Mouse (Mus musculus): ENCODE results near the gene Cep57l1. TPM values are rescaled to one million over a fixed set of nuclear protein-coding genes. Genes with fewer than 3 reads are reported as not detected.
"Not testable (repeated sequence)": the region's sequence is repeated elsewhere in the genome, so short reads cannot be mapped to it uniquely, and the experiment has no call there.

Cep57l1 gene
- total RNA-seq (2017) = 52.3 and 55.1 TPM in 2 replicates

DNA sequence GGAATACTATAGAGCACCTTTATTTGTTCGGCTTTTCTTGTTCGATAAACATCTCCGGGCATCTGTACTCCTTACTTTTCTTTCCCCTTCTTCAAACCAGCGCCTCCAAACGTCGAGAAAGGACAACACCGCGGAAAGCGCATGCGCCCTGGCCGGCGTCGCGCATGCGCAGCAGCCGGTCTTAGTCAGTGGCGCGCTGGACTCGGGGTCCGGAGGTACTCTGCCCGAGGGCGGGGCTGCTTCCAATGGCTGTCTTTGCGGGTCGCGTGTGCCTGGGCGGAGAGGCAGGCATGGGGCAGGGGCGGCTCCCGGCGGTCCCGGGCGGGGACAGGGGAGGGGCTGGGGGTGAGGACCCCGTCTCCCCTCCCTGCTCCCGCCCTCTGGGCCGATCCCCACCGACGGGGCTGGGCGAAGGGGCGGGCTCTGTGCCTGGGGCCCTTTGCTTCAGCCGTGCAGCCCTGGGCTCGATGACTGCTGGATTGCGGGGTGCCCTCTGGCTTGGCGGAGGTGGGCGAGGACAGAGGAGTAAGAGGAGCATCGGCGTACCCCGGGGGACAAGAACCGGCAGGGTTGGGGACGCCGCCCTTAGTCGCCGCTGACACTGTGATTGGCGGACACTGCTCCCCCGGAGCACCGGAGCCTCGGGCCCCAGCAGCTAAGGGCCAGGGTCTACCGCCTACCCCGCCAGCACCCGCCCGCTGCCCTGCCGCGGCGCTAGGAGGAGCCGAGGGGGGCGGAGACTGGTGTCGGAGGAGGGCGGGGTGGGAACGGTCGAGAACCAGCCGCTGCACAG lies at the start of gene Cep57l1, which contains the start of gene Sesn1:
TSS of gene Cep57l1 (minus strand) at position 101 of the 793 bp plus-strand sequence.
TSS of gene Sesn1 (plus strand) at position 165 of the 793 bp plus-strand sequence.
- peak; percentile 73 for ATAC-seq (replicated peaks; ENCODE audit: low read depth, poor library complexity, severe bottlenecking)

DNA sequence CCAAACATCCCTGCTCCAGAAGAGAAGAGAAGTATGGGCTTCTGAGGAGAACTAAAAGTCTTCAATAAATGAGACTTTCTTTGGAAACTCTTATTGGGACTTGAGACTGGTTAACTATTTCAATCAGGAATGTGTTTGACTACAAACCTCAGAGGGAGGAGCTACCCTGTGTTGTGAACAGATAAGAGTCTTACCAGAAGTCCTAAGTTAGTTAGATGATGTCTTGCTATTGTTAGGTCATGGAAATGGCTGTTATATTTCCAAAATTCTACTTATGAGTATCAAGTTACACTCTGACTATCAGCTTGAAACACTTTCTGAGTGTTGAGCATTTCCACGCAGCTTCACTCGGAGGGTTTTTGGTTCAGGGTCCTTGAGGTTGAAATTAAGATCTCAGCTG lies 39.0 kb upstream of the Cep57l1 start:
- ATAC-seq (replicated peaks; ENCODE audit: low read depth, poor library complexity, severe bottlenecking) = peak; percentile 68

GRCm38 (mm10) chr10:41847737-41848136 lies 38.1 kb upstream of the Cep57l1 start:
- no peak for ATAC-seq (replicated peaks; ENCODE audit: low read depth, poor library complexity, severe bottlenecking)

DNA sequence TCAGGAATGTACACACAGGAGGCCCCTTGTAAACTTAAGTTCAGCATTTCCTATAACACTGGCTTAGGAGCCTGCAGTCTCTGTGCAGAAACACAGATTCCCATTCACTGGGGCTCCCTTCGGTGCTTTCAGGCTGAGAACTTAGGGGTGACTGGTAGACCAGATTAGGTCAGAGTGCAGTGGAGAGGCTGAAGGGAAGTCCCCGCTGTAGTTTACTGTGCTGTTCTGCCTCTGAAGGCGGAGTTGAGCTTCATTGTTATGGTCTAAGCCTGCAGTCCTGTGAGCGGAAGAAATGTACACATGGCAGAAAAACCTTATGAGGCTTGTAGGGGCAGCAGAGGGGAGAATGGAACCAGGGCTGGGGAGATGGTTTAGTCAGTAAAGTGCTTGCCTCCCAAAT lies 29.2 kb upstream of the Cep57l1 start:
- ATAC-seq (replicated peaks; ENCODE audit: low read depth, poor library complexity, severe bottlenecking) = no peak

DNA sequence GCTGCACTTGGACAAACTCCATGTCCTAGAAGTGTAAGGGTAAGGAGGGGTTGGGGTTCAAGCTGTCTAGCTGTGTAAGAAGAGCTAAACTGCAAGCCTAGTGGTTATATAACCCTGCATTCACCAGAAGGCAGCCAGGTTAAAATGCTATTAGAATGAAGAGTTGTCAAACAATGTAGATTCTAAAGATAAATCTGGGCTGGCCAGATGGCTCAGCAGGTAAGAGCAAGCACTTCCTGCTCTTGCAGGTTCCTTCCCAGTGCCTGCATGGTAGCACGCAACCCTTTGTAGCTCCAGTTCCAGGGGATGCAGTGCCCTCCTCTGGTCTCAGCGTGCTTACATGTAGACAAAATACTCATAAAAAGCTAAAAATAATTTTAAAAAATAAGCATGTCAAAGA lies 24.5 kb upstream of the Cep57l1 start:
- no peak for ATAC-seq (replicated peaks; ENCODE audit: low read depth, poor library complexity, severe bottlenecking)

DNA sequence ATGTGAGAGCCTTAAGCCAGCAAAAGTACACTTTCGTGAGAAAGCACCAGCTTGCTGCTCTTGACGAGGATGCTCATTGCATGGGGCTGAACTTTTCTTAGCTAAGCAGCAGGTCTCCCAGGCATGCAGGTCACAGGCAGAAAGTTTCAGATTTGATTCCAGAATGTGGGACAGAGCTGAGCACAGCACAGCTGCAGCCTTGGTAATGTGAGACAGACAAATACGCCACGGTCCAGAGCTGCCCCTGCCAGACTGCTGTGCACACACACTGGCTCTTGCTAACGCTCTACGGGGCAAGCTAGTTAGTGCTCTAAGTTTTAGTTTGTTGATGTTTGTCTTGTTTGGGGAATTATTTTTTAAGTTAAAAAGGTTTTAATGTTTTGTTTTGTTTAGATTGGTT lies 22.5 kb upstream of the Cep57l1 start:
- ATAC-seq (replicated peaks; ENCODE audit: low read depth, poor library complexity, severe bottlenecking) = no peak

- ATAC-seq (replicated peaks; ENCODE audit: low read depth, poor library complexity, severe bottlenecking) = peak; percentile 66
Observed at GRCm38 (mm10) chr10:41830851-41831522, 21.3 kb upstream of the Cep57l1 start.

GRCm38 (mm10) chr10:41830445-41830844 lies 20.8 kb upstream of the Cep57l1 start:
- ATAC-seq (replicated peaks; ENCODE audit: low read depth, poor library complexity, severe bottlenecking) = no peak

GRCm38 (mm10) chr10:41829980-41830379 lies 20.3 kb upstream of the Cep57l1 start:
- ATAC-seq (replicated peaks; ENCODE audit: low read depth, poor library complexity, severe bottlenecking) = no peak

- ATAC-seq (replicated peaks; ENCODE audit: low read depth, poor library complexity, severe bottlenecking) = no peak
Observed at GRCm38 (mm10) chr10:41829191-41829590, 19.5 kb upstream of the Cep57l1 start.

DNA sequence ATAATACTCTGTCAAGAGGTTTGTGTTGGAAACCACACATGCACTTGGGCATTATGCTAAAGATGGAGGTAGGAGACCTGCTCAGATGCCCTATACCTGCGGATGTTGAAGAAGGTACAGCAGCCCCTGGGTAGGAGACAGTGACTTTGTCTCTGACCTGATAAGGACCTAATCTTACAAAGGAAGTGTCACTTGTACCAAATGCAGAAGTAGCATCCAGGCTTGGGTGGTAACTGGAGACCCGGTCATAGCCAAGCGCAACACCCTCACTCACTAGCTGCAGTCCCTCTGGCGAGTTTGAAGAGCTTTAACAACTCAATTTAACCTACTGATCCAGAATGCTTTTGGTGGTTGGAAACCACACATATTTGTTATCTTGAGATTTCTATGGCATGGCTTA lies 18.1 kb upstream of the Cep57l1 start:
- ATAC-seq (replicated peaks; ENCODE audit: low read depth, poor library complexity, severe bottlenecking) = peak; percentile 62

- ATAC-seq (replicated peaks; ENCODE audit: low read depth, poor library complexity, severe bottlenecking) = peak; percentile 68
Observed at GRCm38 (mm10) chr10:41826526-41827116, 16.9 kb upstream of the Cep57l1 start.

DNA sequence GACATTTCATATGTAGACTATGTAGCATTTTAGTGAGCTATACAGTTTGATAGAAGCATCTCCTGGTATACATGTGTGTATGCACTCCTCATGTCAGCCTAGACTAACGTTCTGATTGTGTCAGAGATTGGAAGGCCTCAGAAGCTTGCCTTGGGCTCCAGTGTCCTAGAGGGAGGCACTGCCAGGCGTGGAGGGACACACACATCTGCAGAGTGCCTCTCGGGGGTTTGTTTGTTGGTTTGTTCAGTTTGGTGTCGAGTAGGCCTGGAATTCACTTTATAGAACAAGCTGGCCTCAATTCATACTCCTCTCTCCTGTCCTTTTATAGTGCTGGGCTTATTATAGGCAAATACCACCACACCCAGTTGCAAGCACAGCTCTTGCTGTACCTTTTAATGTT lies 16.3 kb upstream of the Cep57l1 start:
- no peak for ATAC-seq (replicated peaks; ENCODE audit: low read depth, poor library complexity, severe bottlenecking)

- no peak for ATAC-seq (replicated peaks; ENCODE audit: low read depth, poor library complexity, severe bottlenecking)
Observed at GRCm38 (mm10) chr10:41825041-41825440, 15.4 kb upstream of the Cep57l1 start.

DNA sequence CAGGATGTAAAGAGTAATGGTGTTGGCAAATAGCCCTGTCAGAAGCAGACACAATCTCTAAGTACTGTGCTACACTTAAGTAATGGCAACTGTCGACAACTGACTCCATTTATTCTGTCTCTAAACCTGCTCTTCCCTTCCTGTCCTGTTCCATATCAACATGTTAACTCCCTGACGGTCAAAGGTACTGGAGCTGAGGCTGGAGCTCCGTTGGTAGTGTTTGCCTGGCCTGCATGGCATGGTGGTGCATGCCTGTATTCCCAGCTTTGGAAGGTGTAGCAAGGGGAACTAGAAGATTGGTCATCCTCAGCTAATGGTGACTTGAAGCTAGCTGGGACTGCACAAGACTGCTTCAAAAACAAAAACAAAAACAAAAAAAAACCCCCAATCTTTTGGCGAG lies 14.2 kb upstream of the Cep57l1 start:
- no peak for ATAC-seq (replicated peaks; ENCODE audit: low read depth, poor library complexity, severe bottlenecking)

GRCm38 (mm10) chr10:41823282-41823675 lies 13.6 kb upstream of the Cep57l1 start:
- not testable (repeated sequence) for ATAC-seq (replicated peaks; ENCODE audit: low read depth, poor library complexity, severe bottlenecking)

DNA sequence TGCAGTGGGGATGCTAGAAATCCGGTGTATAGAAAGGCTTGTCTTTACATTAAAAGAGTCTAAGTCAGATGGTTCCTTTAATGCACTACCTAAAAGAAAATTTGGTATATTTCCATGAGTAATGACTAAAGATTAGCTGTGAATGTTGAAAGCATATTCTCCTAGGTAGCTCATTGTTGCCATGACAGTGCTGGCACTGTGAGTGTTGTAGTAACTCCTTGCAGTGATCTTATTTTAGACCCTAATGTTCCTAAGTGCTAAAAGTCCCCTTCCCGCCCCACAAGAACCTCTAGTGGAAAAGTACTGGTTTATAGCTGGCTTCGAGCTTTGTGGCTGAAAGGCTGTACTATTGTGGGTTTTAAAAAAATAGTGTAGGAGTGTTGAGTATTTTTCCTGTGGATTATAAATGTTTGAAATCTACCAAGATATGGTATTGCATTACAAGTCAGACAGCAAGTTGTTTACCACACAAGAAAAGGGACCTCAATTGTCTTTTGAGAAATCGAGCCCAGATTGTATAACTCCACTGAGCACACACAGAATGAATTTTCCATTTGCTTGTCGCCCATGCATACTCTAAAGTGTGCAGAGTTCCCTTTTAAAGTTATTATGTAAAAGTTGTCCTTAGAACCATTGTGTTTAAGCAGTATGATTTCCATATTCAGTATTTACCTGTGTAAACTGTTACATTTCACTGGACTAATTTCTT lies 13.1 kb upstream of the Cep57l1 start:
- no peak for ATAC-seq (replicated peaks; ENCODE audit: low read depth, poor library complexity, severe bottlenecking)

DNA sequence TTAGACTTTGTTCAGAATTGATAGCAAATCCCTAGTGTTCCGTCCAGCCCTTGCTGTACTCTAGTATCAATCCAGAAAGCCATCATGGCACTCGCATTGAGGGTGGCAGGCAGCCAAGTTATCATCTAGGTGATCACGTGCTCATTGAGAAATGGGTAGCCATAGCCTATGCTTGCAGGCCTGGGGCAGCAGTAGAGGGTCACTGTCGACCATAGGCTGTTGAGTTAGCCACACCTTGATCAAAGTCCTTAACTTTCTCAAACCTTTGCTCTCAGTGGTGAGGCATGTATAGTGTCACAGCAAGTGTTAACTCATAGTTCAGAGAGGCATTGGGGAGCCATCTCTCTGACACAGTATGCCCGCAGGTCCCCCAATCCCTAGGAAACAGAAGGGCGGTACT lies 11.5 kb upstream of the Cep57l1 start:
- no peak for ATAC-seq (replicated peaks; ENCODE audit: low read depth, poor library complexity, severe bottlenecking)

DNA sequence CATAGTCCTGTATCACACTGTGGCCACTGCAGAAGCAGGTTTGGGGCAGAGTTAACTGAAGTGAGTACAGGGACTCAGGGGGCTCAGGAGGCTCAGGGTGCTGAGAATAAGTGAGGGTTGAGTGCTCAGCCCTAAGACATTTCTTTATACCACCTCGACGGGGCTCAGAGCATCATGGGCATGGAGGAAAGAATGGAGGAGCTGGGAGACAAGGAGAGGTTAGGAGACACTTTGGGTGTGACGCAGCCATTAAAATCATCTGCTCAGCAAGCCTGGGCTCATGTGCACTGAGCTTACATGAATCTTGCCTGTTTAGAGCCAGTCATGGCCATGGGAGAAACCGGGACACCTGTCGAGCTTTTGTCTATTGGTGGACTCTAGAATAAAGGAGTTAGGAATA lies 10.7 kb upstream of the Cep57l1 start:
- ATAC-seq (replicated peaks; ENCODE audit: low read depth, poor library complexity, severe bottlenecking) = no peak

- ATAC-seq (replicated peaks; ENCODE audit: low read depth, poor library complexity, severe bottlenecking) = no peak
Observed at GRCm38 (mm10) chr10:41819307-41819706, 9.6 kb upstream of the Cep57l1 start.

GRCm38 (mm10) chr10:41818733-41819070 lies 9.0 kb upstream of the Cep57l1 start:
- ATAC-seq (replicated peaks; ENCODE audit: low read depth, poor library complexity, severe bottlenecking) = not testable (repeated sequence)
